Mouse (Mus musculus): ENCODE results near the gene Fes. TPM values are rescaled to one million over a fixed set of nuclear protein-coding genes. Genes with fewer than 3 reads are reported as not detected.

Gene Fes
- polyA plus RNA-seq, 1 experiment from 2014 or later: 18.3 TPM

- peak within 1 kb of the TSS; percentile 87 for H3K9ac ChIP-seq (replicated peaks; ENCODE audit: low read length)
- peak within 1 kb of the TSS; percentile 75 for H3K4me2 ChIP-seq (replicated peaks; ENCODE audit: low read depth, low read length)
- H3K4me3 ChIP-seq (ENCODE audit: low read length): peak within 1 kb of the TSS; percentile 80
- H3K27me3 ChIP-seq (ENCODE audit: insufficient read depth, low read length): no peaks in the 10 kb centered on the region
- peak; percentile 71 for ATAC-seq (ENCODE audit: low FRiP score, low TSS enrichment)
- no peaks in the 10 kb centered on the region for H3K9me3 ChIP-seq (ENCODE audit: low read length)
- under 1% methylated on average over 63 of the region's 86 CpGs for WGBS
- peak within 1 kb of the TSS; percentile 87 for H3K27ac ChIP-seq (ENCODE audit: low read length)
- peaks cover 26% of the 10 kb centered on the region for H3K4me1 ChIP-seq (ENCODE audit: insufficient read depth, low read length)
- peaks cover 19% of the 10 kb centered on the region; the same call in 1 of the 2 replicates for H3K36me3 ChIP-seq (ENCODE audit: insufficient read depth, low read length)
These were observed 16.6 kb downstream of the Fes start, which contains the start of gene Man2a2 for GRCm38 (mm10) chr7:80371041-80371751. Gene Man2a2 (minus strand): TSS chr7:80371375.

- Histone ChIP-seq H3K27ac (ENCODE audit: low read length) (peak overlapping the region; percentile 87), H3K27me3 (ENCODE audit: insufficient read depth, low read length) (no peaks in the 10 kb centered on the region), H3K9me3 (ENCODE audit: low read length) (no peaks in the 10 kb centered on the region), H3K4me3 (ENCODE audit: low read length) (peak overlapping the region; percentile 80), H3K4me1 (ENCODE audit: insufficient read depth, low read length) (peaks cover 26% of the 10 kb centered on the region), H3K9ac (replicated peaks; ENCODE audit: low read length) (peak overlapping the region; percentile 87), H3K36me3 (ENCODE audit: insufficient read depth, low read length) (peaks cover 24% of the 10 kb centered on the region; the same call in 1 of the 2 replicates), H3K4me2 (replicated peaks; ENCODE audit: low read depth, low read length) (peak overlapping the region; percentile 75)
- WGBS: 0% methylated on average over 31 of the region's 31 CpGs
- peak; percentile 47 for ATAC-seq (ENCODE audit: low FRiP score, low TSS enrichment)
These were observed 17.1 kb downstream of the Fes start for GRCm38 (mm10) chr7:80370649-80371040.

GRCm38 (mm10) chr7:80369967-80370431 lies 17.7 kb downstream of the Fes start:
- H3K4me3 ChIP-seq (ENCODE audit: low read length): peak overlapping the region; percentile 80
- H3K9me3 ChIP-seq (ENCODE audit: low read length): no peaks in the 10 kb centered on the region
- no peaks in the 10 kb centered on the region for H3K27me3 ChIP-seq (ENCODE audit: insufficient read depth, low read length)
- peak; percentile 18; the same call in 1 of the 2 replicates for ATAC-seq (ENCODE audit: low FRiP score, low TSS enrichment)
- peaks cover 26% of the 10 kb centered on the region for H3K4me1 ChIP-seq (ENCODE audit: insufficient read depth, low read length)
- H3K9ac ChIP-seq (replicated peaks; ENCODE audit: low read length): peak overlapping the region; percentile 87
- peaks cover 25% of the 10 kb centered on the region; the same call in 1 of the 2 replicates for H3K36me3 ChIP-seq (ENCODE audit: insufficient read depth, low read length)
- H3K27ac ChIP-seq (ENCODE audit: low read length): peak overlapping the region; percentile 87
- peak overlapping the region; percentile 75 for H3K4me2 ChIP-seq (replicated peaks; ENCODE audit: low read depth, low read length)
- WGBS: 28% methylated on average over 4 of the region's 4 CpGs

GRCm38 (mm10) chr7:80369461-80369860 lies 18.3 kb downstream of the Fes start:
- Histone ChIP-seq H3K36me3 (ENCODE audit: insufficient read depth, low read length) (peaks cover 28% of the 10 kb centered on the region), H3K4me1 (ENCODE audit: insufficient read depth, low read length) (peaks cover 26% of the 10 kb centered on the region), H3K9me3 (ENCODE audit: low read length) (no peaks in the 10 kb centered on the region), H3K27me3 (ENCODE audit: insufficient read depth, low read length) (no peaks in the 10 kb centered on the region), H3K4me3 (ENCODE audit: low read length) (peak overlapping the region; percentile 80; the same call in 1 of the 2 replicates), H3K9ac (replicated peaks; ENCODE audit: low read length) (no peak overlapping the region), H3K27ac (ENCODE audit: low read length) (0 out of 2 replicates have a peak overlapping the region, but pooled peaks have one; percentile 27), H3K4me2 (replicated peaks; ENCODE audit: low read depth, low read length) (peak overlapping the region; percentile 75)
- ATAC-seq (ENCODE audit: low FRiP score, low TSS enrichment): no peak
- WGBS: 55% methylated on average over 5 of the region's 5 CpGs

GRCm38 (mm10) chr7:80368635-80369421 lies 18.9 kb downstream of the Fes start:
- no peak overlapping the region for H3K9ac ChIP-seq (replicated peaks; ENCODE audit: low read length)
- H3K27me3 ChIP-seq (ENCODE audit: insufficient read depth, low read length): no peaks in the 10 kb centered on the region
- ATAC-seq (ENCODE audit: low FRiP score, low TSS enrichment): no peak
- H3K4me3 ChIP-seq (ENCODE audit: low read length): no peak overlapping the region
- peaks cover 33% of the 10 kb centered on the region for H3K36me3 ChIP-seq (ENCODE audit: insufficient read depth, low read length)
- no peak overlapping the region for H3K27ac ChIP-seq (ENCODE audit: low read length)
- H3K9me3 ChIP-seq (ENCODE audit: low read length): no peaks in the 10 kb centered on the region
- 63% methylated on average over 20 of the region's 20 CpGs for WGBS
- peak overlapping the region; percentile 75; the same call in 1 of the 2 replicates for H3K4me2 ChIP-seq (replicated peaks; ENCODE audit: low read depth, low read length)
- H3K4me1 ChIP-seq (ENCODE audit: insufficient read depth, low read length): peaks cover 26% of the 10 kb centered on the region

GRCm38 (mm10) chr7:80368009-80368408 lies 19.7 kb downstream of the Fes start:
- peaks cover 41% of the 10 kb centered on the region for H3K36me3 ChIP-seq (ENCODE audit: insufficient read depth, low read length)
- H3K4me1 ChIP-seq (ENCODE audit: insufficient read depth, low read length): peaks cover 26% of the 10 kb centered on the region
- no peak overlapping the region for H3K4me2 ChIP-seq (replicated peaks; ENCODE audit: low read depth, low read length)
- H3K4me3 ChIP-seq (ENCODE audit: low read length): no peak overlapping the region
- no peaks in the 10 kb centered on the region for H3K9me3 ChIP-seq (ENCODE audit: low read length)
- no peak overlapping the region for H3K9ac ChIP-seq (replicated peaks; ENCODE audit: low read length)
- H3K27me3 ChIP-seq (ENCODE audit: insufficient read depth, low read length): no peaks in the 10 kb centered on the region
- no peak overlapping the region for H3K27ac ChIP-seq (ENCODE audit: low read length)
- ATAC-seq (ENCODE audit: low FRiP score, low TSS enrichment): no peak
- WGBS: 90% methylated on average over 9 of the region's 9 CpGs

- no peak overlapping the region for H3K9ac ChIP-seq (replicated peaks; ENCODE audit: low read length)
- H3K9me3 ChIP-seq (ENCODE audit: low read length): no peaks in the 10 kb centered on the region
- H3K4me2 ChIP-seq (replicated peaks; ENCODE audit: low read depth, low read length): no peak overlapping the region
- 96% methylated on average over 7 of the region's 7 CpGs for WGBS
- H3K36me3 ChIP-seq (ENCODE audit: insufficient read depth, low read length): peaks cover 49% of the 10 kb centered on the region
- H3K4me3 ChIP-seq (ENCODE audit: low read length): no peak overlapping the region
- H3K4me1 ChIP-seq (ENCODE audit: insufficient read depth, low read length): peaks cover 26% of the 10 kb centered on the region
- no peaks in the 10 kb centered on the region for H3K27me3 ChIP-seq (ENCODE audit: insufficient read depth, low read length)
- H3K27ac ChIP-seq (ENCODE audit: low read length): no peak overlapping the region
- no peak for ATAC-seq (ENCODE audit: low FRiP score, low TSS enrichment)
These were observed 20.5 kb downstream of the Fes start for GRCm38 (mm10) chr7:80367232-80367631.

GRCm38 (mm10) chr7:80365759-80366158 lies 22.0 kb downstream of the Fes start:
- no peak overlapping the region for H3K4me2 ChIP-seq (replicated peaks; ENCODE audit: low read depth, low read length)
- no peaks in the 10 kb centered on the region for H3K9me3 ChIP-seq (ENCODE audit: low read length)
- WGBS: 73% methylated on average over 2 of the region's 2 CpGs
- H3K27ac ChIP-seq (ENCODE audit: low read length): no peak overlapping the region
- peaks cover 22% of the 10 kb centered on the region for H3K4me1 ChIP-seq (ENCODE audit: insufficient read depth, low read length)
- no peak overlapping the region for H3K9ac ChIP-seq (replicated peaks; ENCODE audit: low read length)
- H3K36me3 ChIP-seq (ENCODE audit: insufficient read depth, low read length): peaks cover 61% of the 10 kb centered on the region
- no peaks in the 10 kb centered on the region for H3K27me3 ChIP-seq (ENCODE audit: insufficient read depth, low read length)
- no peak for ATAC-seq (ENCODE audit: low FRiP score, low TSS enrichment)
- no peak overlapping the region for H3K4me3 ChIP-seq (ENCODE audit: low read length)

GRCm38 (mm10) chr7:80360435-80360834 lies 27.3 kb downstream of the Fes start:
- H3K36me3 ChIP-seq (ENCODE audit: insufficient read depth, low read length): peaks cover 56% of the 10 kb centered on the region
- no peaks in the 10 kb centered on the region for H3K27me3 ChIP-seq (ENCODE audit: insufficient read depth, low read length)
- H3K9me3 ChIP-seq (ENCODE audit: low read length): no peaks in the 10 kb centered on the region
- no peak for ATAC-seq (ENCODE audit: low FRiP score, low TSS enrichment)
- H3K4me3 ChIP-seq (ENCODE audit: low read length): no peak overlapping the region
- WGBS: 37% methylated on average over 3 of the region's 3 CpGs
- no peak overlapping the region for H3K9ac ChIP-seq (replicated peaks; ENCODE audit: low read length)
- H3K4me1 ChIP-seq (ENCODE audit: insufficient read depth, low read length): no peaks in the 10 kb centered on the region
- H3K27ac ChIP-seq (ENCODE audit: low read length): no peak overlapping the region
- H3K4me2 ChIP-seq (replicated peaks; ENCODE audit: low read depth, low read length): no peak overlapping the region
